Mouse (Mus musculus) hindbrain, embryonic 14.5 days (tissue): ENCODE measurements at regions not wholly inside any gene's neighbourhood (a gene's known extent, or its start where the extent isn't known, plus 50 kb on each side); places are given as distances from the start of the nearest gene placed in this dataset.
"Not testable (repeated sequence)": the region's sequence is repeated elsewhere in the genome, so short reads cannot be mapped to it uniquely, and the experiment has no call there.

Experiments used
- ATAC-seq: fragments of 200-750 bp; cut with Nextera tagmentation; 2 replicates; pipeline ENCODE4 v1.8.0; 2017; ENCODE audit warnings: moderate number of reproducible peaks, mild to moderate bottlenecking, moderate TSS enrichment, moderate library complexity; ENCODE audit not compliant: low FRiP score
- DNase-seq: peaks from one replicate; pipeline ENCODE4 v3.0.0-alpha.2; 2015; ENCODE audit warnings: low spot score
- H3K27ac ChIP-seq: fragments of 300-500 bp; sonication (generic); 2 replicates; pipeline ENCODE4 v1.5.1; 2014; ENCODE audit warnings: mild to moderate bottlenecking, moderate library complexity
- H3K27me3 ChIP-seq: fragments of 300-500 bp; sonication (generic); 2 replicates; pipeline ENCODE4 v1.6.1; 2014; ENCODE audit warnings: mild to moderate bottlenecking, low read length, mixed read lengths; ENCODE audit not compliant: control insufficient read depth, insufficient read depth
- H3K36me3 ChIP-seq: fragments of 300-500 bp; sonication (generic); replicated peaks from 2 replicates; pipeline ENCODE4 v1.6.1; 2014; ENCODE audit not compliant: control insufficient read depth, insufficient read depth
- H3K4me1 ChIP-seq: fragments of 300-500 bp; sonication (generic); replicated peaks from 2 replicates; pipeline ENCODE4 v1.6.1; 2014; ENCODE audit warnings: antibody characterized with exemption, low read length, mixed read lengths; ENCODE audit not compliant: control insufficient read depth, insufficient read depth
- H3K4me2 ChIP-seq: fragments of 300-500 bp; sonication (generic); replicated peaks from 2 replicates; pipeline ENCODE4 v1.6.1; 2014; ENCODE audit warnings: mild to moderate bottlenecking, moderate library complexity
- H3K4me3 ChIP-seq: fragments of 300-500 bp; sonication (generic); replicated peaks from 2 replicates; pipeline ENCODE4 v1.5.1; 2014; ENCODE audit warnings: mild to moderate bottlenecking, low read length
- H3K9ac ChIP-seq: fragments of 300-500 bp; sonication (generic); 2 replicates; pipeline ENCODE4 v1.6.1; 2014
- H3K9me3 ChIP-seq: fragments of 300-500 bp; sonication (generic); 2 replicates; pipeline ENCODE4 v1.6.1; 2016; ENCODE audit warnings: low read length; ENCODE audit not compliant: control insufficient read depth
- WGBS: fragments of 180-500 bp; shearing (Covaris S2); extraction: QIAGEN DNeasy Blood & Tissue Kit; methylation state at CpG from one replicate; pipeline ENCODE4 v1.1.7; 2014; 5-methylcytosine and 5-hydroxymethylcytosine counted together

DNA sequence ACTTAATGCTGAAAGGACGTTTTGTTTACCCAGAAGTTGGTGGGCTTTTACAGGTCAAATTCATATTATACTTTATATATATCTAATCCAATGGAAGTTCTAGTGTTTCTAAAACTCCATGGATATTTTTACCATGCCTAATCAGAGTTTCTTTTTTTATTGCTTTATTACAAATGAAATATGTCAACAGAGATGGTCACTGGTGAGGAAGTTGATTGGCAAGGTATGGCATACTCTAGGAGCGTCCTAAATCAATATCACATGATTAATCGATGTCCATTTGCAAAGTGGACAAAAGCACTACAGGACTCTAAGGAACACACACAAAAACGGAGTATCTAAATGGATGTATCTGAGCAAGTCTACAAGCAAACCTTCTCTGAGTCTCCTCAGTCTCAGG is 290.0 kb upstream of the Zfp386 start:
- H3K27me3 ChIP-seq, H3K36me3 ChIP-seq, DNase-seq, H3K4me3 ChIP-seq, H3K27ac ChIP-seq, H3K9ac ChIP-seq, H3K9me3 ChIP-seq, ATAC-seq, H3K4me2 ChIP-seq, H3K4me1 ChIP-seq: not testable (repeated sequence)
- WGBS, result 72% methylated on average over 4 of the region's 4 CpGs

DNA sequence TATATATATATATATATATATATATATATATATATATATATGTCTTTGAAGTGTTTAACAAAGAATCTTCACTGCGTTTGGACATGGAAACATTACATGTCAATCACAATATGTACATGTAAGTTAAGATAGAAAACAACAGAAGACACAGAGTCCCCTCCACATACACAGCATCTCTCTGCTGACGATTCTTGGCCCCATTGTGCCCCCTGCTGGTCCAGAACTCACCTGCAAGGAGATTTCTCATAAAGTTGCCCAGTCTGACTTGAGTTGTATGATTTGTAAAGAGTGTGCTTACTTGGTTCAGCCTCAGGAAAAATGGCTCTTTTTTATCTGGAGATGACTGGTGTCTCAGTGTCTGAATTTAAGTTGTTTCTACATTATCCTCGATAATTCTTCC is 288.5 kb upstream of the Zfp386 start:
- H3K9ac ChIP-seq, H3K27ac ChIP-seq, H3K4me2 ChIP-seq, H3K27me3 ChIP-seq, H3K36me3 ChIP-seq, DNase-seq, H3K9me3 ChIP-seq, H3K4me3 ChIP-seq, ATAC-seq, H3K4me1 ChIP-seq: not testable (repeated sequence)
- WGBS, result 64% methylated on average over 3 of the region's 3 CpGs

DNA sequence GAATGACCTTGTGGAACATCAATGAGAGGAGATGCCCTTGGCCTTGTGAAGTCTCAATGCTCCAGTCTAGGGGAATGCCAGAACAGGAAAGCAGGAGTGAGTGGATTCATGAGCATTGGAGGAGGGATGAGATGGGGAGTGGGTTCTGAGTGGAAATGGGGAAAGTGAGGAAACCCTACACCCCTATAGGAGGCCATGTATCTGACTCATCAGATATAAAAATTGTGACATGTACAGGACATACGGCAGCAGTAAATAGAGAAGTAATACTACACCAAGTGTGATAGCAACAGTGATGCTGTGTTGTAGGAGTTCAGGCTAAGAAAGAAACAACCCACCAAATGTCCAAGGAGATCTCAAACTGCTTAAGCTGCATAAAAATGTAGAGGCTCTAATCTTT is 285.8 kb upstream of the Zfp386 start:
- H3K4me2 ChIP-seq, H3K27ac ChIP-seq, H3K4me3 ChIP-seq, DNase-seq, H3K9ac ChIP-seq, ATAC-seq, H3K9me3 ChIP-seq, H3K27me3 ChIP-seq, H3K36me3 ChIP-seq, H3K4me1 ChIP-seq: not testable (repeated sequence)
- WGBS, result 100% methylated on average over 1 of the region's 1 CpGs

DNA sequence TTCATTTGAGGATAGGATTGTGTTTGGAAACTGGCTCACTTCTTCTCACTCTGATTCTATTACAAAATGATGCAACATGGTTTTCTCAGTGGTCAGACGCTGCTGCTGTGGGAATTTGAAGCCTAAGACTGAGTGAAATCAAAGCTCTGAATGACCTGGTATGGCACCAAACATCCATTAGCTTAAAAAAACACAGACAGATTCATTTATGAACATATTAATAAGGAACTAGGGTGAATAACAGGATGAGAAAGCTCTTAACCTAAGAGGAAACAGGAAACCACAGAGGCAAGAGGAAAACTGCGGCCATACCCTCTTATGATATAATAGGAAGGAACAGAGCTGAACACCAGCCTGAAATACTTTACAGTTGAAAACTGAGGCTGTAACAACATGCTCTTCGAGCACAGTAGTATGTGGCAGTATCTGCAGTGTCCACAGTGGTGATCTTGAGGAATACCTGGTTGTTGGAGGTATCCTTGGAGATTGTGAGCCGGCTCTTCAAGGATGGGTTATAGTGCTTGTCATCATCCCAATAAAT is 282.5 kb upstream of the Zfp386 start:
- not testable (repeated sequence) for ATAC-seq, H3K27me3 ChIP-seq, H3K4me2 ChIP-seq, H3K4me1 ChIP-seq, H3K9me3 ChIP-seq, H3K27ac ChIP-seq, H3K36me3 ChIP-seq, DNase-seq, H3K4me3 ChIP-seq, H3K9ac ChIP-seq
- WGBS, result 72% methylated on average over 4 of the region's 4 CpGs

DNA sequence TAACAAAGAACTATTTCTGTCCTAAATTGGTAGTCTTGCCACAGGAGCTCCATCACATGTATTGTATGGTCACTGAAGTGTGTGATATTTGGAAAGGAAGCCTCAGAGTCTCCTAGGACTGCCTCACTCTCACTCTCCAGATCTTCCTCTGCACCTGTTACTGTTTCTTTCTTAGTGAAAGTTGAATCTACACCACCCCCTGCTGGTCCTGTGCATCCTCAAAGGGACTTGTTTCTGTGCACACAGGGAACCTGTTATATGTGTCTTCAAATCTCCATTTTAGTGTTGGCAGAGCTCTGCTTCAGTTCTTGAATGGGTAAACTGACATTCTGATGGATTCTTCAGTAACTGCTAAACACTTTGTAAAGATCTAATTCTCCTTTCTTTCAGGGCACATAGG is 276.3 kb upstream of the Zfp386 start:
- DNase-seq, ATAC-seq, H3K4me3 ChIP-seq: not testable (repeated sequence)

DNA sequence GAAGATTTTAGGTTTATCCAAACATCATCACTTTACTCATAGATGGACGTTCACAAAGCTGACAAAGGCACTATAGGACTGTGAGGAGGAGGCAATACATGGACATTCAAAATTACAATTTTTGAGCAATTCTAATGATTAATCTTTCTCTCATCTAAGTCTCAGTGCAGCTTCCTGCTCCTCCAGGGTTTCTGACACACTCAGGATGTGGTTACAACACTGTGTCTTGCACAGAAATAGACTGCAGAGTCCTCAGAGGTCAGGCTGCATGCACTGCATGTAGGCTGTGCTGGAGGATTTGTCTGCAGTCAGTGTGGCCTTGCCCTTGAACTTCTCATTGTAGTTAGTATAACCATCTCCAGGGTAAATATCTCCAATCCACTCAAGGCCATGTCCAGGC is 257.2 kb upstream of the Zfp386 start:
- ATAC-seq, H3K36me3 ChIP-seq, H3K27me3 ChIP-seq, H3K4me2 ChIP-seq, H3K9ac ChIP-seq, H3K9me3 ChIP-seq, H3K4me1 ChIP-seq, H3K27ac ChIP-seq, H3K4me3 ChIP-seq, DNase-seq: not testable (repeated sequence)
- 83% methylated on average over 1 of the region's 1 CpGs for WGBS

More for the DNA sequence above, 276.3 kb upstream of the Zfp386 start:
- not testable (repeated sequence) for H3K4me2 ChIP-seq, H3K27me3 ChIP-seq, H3K27ac ChIP-seq, H3K9me3 ChIP-seq, H3K9ac ChIP-seq, H3K4me1 ChIP-seq, H3K36me3 ChIP-seq

DNA sequence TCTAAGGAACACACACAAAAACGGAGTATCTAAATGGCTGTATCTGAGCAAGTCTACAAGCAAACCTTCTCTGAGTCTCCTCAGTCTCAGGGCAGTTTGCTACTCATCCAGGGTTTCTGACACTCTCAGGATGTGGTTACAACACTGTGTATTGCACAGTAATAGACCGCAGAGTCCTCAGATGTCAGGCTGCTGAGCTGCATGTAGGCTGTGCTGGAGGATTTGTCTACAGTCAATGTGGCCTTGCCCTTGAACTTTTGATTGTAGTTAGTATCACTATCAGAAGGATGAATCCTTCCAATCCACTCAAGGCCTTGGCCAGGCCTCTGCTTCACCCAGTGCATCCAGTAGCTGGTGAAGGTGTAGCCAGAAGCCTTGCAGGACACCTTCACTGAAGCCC is 245.0 kb upstream of the Zfp386 start:
- not testable (repeated sequence) for ATAC-seq, DNase-seq, H3K4me3 ChIP-seq, H3K9ac ChIP-seq, H3K4me1 ChIP-seq, H3K27ac ChIP-seq, H3K36me3 ChIP-seq, H3K9me3 ChIP-seq, H3K27me3 ChIP-seq, H3K4me2 ChIP-seq
- WGBS, result 54% methylated on average over 2 of the region's 2 CpGs

DNA sequence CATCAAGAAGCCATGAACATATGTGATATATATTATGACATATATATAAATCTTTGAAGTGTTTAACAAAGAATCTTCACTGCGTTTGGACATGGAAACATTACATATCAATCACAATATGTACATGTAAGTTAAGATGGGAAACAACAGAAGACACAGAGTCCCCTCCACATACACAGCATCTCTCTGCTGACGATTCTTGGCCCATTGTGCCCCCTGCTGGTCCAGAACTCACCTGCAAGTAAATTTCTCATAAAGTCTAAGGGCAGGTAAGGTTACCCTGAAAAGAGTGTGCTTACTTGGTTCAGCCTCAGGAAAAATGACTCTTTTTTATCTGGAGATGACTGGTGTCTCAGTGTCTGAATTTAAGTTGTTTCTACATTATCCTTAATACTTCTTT is 243.8 kb upstream of the Zfp386 start:
- not testable (repeated sequence) for H3K27ac ChIP-seq, H3K36me3 ChIP-seq, ATAC-seq, H3K27me3 ChIP-seq, H3K4me3 ChIP-seq, H3K4me2 ChIP-seq, DNase-seq, H3K9me3 ChIP-seq, H3K4me1 ChIP-seq, H3K9ac ChIP-seq
- 46% methylated on average over 2 of the region's 2 CpGs for WGBS

DNA sequence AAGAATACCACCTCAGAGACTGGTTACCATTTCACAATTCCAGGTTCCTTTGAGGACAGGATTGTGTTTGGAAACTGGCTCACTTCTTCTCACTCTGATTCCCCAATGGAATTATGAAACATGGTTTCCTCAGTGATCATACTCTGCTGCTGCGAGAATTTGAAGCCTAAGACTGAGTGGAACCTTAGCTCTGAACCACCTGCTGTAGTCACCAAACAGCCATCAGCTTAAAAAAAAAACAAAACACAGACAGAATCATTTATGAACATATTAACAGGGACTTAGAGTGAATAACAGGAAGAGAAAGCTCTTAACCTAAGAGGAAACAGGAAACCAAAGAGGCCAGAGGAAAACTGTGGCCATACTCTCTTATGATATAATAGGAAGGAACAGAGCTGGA is 239.5 kb upstream of the Zfp386 start:
- H3K9ac ChIP-seq, result no peak overlapping the region
- ATAC-seq (no peak), DNase-seq (no peak)
- H3K27me3 ChIP-seq, result no peaks in the 10 kb centered on the region
- H3K36me3 ChIP-seq, result no peaks in the 10 kb centered on the region
- no peaks in the 10 kb centered on the region for H3K4me1 ChIP-seq
- WGBS, result 57% methylated on average over 1 of the region's 1 CpGs
- H3K4me3 ChIP-seq, result no peak overlapping the region
- 0 out of 2 replicates have a peak, but pooled peaks cover 8% of the 10 kb centered on the region for H3K9me3 ChIP-seq
- H3K27ac ChIP-seq, result no peak overlapping the region
- no peak overlapping the region for H3K4me2 ChIP-seq
